Mouse (Mus musculus): Measurements from ENCODE around the gene Myt1l.

- no peak for TF ChIP-seq CTCF (IDR thresholded peaks at IDR 0.05; ENCODE audit: low read depth, low read length)
- no peak for TF ChIP-seq POLR2A (IDR thresholded peaks at IDR 0.05; ENCODE audit: extremely low read depth, insufficient read depth, low read length)
Observed at GRCm38 (mm10) chr12:29601223-29601622, 73.0 kb downstream of the Myt1l start.

Measured in liver, adult 2 months (tissue).